Mouse (Mus musculus) testis, adult 2 months (tissue): ENCODE data around the gene Lamtor4. TPM values are rescaled to one million over a fixed set of nuclear protein-coding genes. Genes with fewer than 3 reads are reported as not detected.
A peak's percentile ranks its signal among the peaks of the same experiment; 100 is the strongest.

Experiments
- H3K27ac ChIP-seq: fragments of 200-500 bp; 2 replicates; pipeline ENCODE4 v1.5.1; 2012; ENCODE audit warnings: low read depth, low read length; ENCODE audit not compliant: control insufficient read depth, insufficient read depth
- H3K27me3 ChIP-seq: fragments of 200-500 bp; 2 replicates; pipeline ENCODE4 v1.6.1; 2012; ENCODE audit warnings: mild to moderate bottlenecking, low read length, moderate library complexity; ENCODE audit not compliant: control insufficient read depth, insufficient read depth
- H3K36me3 ChIP-seq: fragments of 200-500 bp; 2 replicates; pipeline ENCODE4 v1.6.1; 2012; ENCODE audit warnings: mild to moderate bottlenecking, low read length; ENCODE audit not compliant: control insufficient read depth, insufficient read depth
- H3K4me1 ChIP-seq: fragments of 200-500 bp; 2 replicates; pipeline ENCODE4 v1.6.1; 2012; ENCODE audit warnings: low read length; ENCODE audit not compliant: control insufficient read depth, insufficient read depth
- H3K4me3 ChIP-seq: fragments of 200-500 bp; 2 replicates; pipeline ENCODE4 v1.5.1; 2012; ENCODE audit warnings: low read depth, mild to moderate bottlenecking, low read length, moderate library complexity, mixed read lengths; ENCODE audit not compliant: control insufficient read depth
- CTCF ChIP-seq: fragments of 200-500 bp; IDR thresholded peaks from 2 replicates; pipeline ENCODE4 v1.5.1; 2012; ENCODE audit warnings: low read depth, mild to moderate bottlenecking, inconsistent platforms, low read length, moderate library complexity; ENCODE audit not compliant: control insufficient read depth, insufficient read depth, insufficient replicate concordance
- POLR2A ChIP-seq: fragments of 200-500 bp; IDR thresholded peaks from 2 replicates; pipeline ENCODE4 v1.6.1; 2012; ENCODE audit warnings: low read depth, mild to moderate bottlenecking, inconsistent platforms, low read length, moderate library complexity; ENCODE audit not compliant: control insufficient read depth
- polyA plus RNA-seq: library from polyadenylated mRNA; depleted of rRNA; stranded (reverse); fragments of >200 nt; gene quantifications from 2 replicates; pipeline ENCODE4 v1.2.3, GENCODE M21; 2012

Lamtor4 gene
- polyA plus RNA-seq, 1 experiment: 23.2 TPM

DNA sequence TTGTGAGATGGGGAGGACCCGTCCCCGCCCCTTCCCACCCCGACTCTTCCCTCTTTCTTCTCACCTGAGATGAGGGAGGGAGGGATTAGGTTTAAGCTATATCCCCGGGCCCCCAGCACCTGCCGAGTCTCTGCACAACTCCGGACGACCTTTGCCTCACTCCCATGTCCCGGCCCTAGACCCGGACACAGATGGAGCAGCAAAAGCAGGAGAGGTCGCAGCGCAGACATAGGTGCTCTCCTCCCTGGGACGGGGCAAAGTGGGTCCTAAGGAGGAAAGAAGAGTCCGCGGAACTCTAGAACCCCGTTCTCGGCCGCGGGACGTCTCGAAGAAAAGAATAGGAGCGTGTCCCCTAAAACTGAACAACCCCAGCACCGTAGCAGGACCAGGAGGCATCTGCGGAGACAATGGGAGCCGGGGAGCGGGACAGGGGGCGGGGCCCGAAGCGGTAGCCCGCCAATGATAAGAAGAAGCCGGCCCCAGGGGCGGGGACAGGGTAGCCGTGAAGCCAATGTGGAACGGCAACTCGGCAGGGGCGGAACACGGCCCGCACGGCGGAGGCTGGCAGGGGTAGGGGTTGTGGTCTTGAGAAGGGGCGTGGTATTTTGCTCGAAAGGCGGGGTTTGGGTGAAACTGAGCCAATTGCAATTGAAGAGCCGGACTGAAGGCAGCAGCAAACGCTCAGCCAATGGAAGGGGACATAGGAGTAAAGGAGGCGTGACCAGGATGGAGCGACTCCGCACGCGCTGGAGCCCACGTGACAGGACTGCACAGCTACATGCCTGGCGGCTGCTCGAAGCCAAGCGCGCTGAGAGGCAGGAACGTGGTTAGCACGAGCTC lies 24.5 kb downstream of the Lamtor4 start, which contains the start of the genes Gm43720, Gpc2 and Stag3:
Gene Gm43720, minus strand, starts transcription at position 374 of the 840 bp plus-strand sequence.
Gene Gpc2, minus strand, starts transcription at position 421 of the 840 bp plus-strand sequence.
Gene Stag3, plus strand, starts transcription at position 656 of the 840 bp plus-strand sequence.
- Histone ChIP-seq H3K27ac (peak within 1 kb of the TSS; percentile 98), H3K27me3 (no peaks in the 10 kb centered on the region), H3K4me3 (peak within 1 kb of the TSS; percentile 98), H3K36me3 (peaks cover 2% of the 10 kb centered on the region), H3K4me1 (peaks cover 20% of the 10 kb centered on the region)
- TF ChIP-seq CTCF (no peak), POLR2A (no peak)

DNA sequence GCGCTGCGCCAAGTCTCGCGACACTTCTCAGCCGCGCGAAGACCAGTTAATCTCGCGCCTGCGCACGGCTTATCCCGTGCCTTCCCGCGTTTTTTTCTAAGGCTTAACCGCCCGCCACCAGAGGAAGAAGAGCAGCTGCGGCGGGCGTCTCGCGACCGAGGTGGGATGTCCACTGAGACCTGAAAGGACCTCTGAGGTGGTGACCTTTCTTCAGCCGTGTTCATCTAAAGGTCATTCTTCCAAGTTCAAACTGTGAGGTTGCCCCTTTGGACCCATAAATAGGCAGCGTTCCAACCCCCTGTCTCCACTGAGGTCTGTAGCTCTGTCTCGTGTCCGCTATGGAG lies 25.1 kb downstream of the Lamtor4 start:
- Histone ChIP-seq H3K36me3 (peaks cover 2% of the 10 kb centered on the region), H3K4me1 (peaks cover 17% of the 10 kb centered on the region), H3K27me3 (no peaks in the 10 kb centered on the region), H3K27ac (peak overlapping the region; percentile 98), H3K4me3 (peak overlapping the region; percentile 98)
- TF ChIP-seq POLR2A: peak; percentile 91
- TF ChIP-seq CTCF: no peak

DNA sequence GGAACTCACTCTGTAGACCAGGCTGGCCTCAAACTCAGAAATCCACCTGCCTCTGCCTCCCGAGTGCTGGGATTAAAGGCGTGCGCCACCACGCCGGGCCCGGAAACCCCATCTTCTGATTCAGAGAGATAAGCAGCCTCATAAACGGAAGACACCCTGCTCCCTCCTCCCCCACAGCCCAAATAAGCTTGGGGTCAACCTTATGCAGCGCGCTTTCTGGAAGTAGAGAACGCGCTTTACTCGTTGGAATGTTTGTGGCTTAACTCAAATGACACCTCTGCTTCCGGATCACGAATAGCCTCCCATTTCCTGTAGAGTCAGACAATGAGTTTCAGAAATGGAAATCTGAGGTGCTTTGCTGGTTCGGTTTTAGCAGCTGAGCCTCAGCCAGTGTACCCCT lies 25.5 kb downstream of the Lamtor4 start:
- Histone ChIP-seq H3K27me3 (no peaks in the 10 kb centered on the region), H3K36me3 (peaks cover 2% of the 10 kb centered on the region), H3K4me3 (peak overlapping the region; percentile 98), H3K27ac (peak overlapping the region; percentile 98), H3K4me1 (peaks cover 12% of the 10 kb centered on the region)
- TF ChIP-seq CTCF (no peak), POLR2A (no peak)

DNA sequence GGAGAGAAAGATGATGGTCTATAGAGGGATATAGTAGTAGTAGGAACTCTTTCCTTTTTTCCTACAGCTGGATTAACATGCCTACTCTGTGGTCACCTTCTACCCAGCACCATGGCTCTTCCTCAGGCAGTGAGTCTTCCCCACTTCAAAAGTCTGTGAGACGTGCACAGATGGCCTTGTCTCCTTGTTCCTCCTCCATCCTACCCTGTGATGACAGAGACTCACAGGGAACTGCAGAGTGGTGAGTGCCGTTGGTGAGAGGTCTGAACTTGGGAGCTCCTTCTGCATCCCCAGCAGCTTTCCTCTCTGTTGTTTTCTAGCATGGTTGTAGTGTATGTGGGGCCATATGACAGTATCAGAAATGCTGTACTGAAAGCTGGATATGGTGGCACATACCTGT lies 26.5 kb downstream of the Lamtor4 start:
- Histone ChIP-seq H3K27ac (no peak overlapping the region), H3K4me3 (peak overlapping the region; percentile 72), H3K27me3 (no peaks in the 10 kb centered on the region), H3K4me1 (peaks cover 12% of the 10 kb centered on the region), H3K36me3 (peaks cover 4% of the 10 kb centered on the region)
- no peak for TF ChIP-seq CTCF
- no peak for TF ChIP-seq POLR2A

DNA sequence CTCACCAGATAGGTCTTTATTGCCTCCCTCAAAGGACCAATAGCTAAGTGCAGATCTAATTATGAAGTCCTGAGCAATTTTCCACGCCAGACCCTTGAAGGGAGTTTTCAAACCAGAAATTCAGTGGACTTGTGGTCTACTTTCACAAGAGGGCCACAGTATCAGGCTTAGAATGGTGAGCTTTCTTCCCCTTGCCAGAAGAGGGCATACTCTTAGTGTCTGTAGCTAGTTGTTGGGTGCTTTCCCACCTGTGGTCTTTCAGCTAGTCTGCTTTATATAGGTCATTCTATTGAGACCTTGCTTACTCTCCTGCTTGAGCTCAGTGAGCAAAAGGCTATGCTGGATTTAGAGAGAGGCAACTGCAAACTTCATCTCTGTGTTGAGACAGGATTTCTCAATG lies 28.3 kb downstream of the Lamtor4 start:
- H3K4me1 ChIP-seq: peaks cover 12% of the 10 kb centered on the region
- H3K36me3 ChIP-seq: peaks cover 4% of the 10 kb centered on the region
- TF ChIP-seq POLR2A: no peak
- no peaks in the 10 kb centered on the region for H3K27me3 ChIP-seq
- H3K4me3 ChIP-seq: no peak overlapping the region
- no peak overlapping the region for H3K27ac ChIP-seq

DNA sequence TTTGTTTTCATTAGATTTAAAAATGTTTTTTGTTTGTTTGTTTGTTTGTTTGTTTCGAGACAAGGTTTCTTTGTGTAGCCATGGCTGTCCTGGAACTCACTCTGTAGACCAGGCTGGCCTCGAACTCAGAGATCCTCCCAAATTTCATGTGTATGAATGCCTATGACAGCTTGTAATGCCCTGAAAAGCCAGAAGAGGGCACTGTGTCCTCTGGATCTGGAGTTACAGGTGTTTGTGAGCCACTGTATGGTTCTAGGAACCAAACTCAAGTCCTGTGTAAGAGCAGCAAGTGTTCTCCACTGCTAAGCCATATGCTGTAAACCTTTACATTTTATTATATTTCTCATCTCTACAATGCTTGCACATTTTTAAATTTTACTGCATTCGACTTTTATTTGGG lies 32.6 kb downstream of the Lamtor4 start:
- no peaks in the 10 kb centered on the region for H3K4me1 ChIP-seq
- H3K36me3 ChIP-seq: peaks cover 3% of the 10 kb centered on the region
- H3K4me3 ChIP-seq: no peak overlapping the region
- no peak overlapping the region for H3K27ac ChIP-seq
- no peak for TF ChIP-seq POLR2A
- no peak for TF ChIP-seq CTCF
- H3K27me3 ChIP-seq: no peaks in the 10 kb centered on the region

DNA sequence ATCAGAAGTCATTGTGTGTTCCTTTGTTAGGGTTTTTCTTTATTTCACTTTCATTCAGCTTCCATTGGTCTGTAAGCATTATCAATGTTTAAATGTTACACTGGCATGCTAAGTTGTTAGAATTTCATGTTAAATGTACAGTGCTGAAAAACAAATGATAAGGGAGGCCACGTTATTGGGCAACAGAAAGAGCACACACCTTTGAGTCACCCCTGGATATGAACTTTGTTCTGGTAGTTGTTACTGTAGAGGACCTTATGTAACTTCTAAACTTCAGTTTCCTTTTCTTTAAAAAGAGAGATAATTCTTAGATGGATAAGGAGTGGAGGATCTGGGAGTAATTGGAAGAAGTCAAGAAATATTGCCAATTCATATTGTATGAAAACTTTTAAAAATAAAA lies 36.4 kb downstream of the Lamtor4 start:
- TF ChIP-seq POLR2A (no peak), CTCF (no peak)
- no peak overlapping the region for H3K4me3 ChIP-seq
- H3K36me3 ChIP-seq: peaks cover 1% of the 10 kb centered on the region
- no peak overlapping the region for H3K27ac ChIP-seq
- no peaks in the 10 kb centered on the region for H3K4me1 ChIP-seq
- no peaks in the 10 kb centered on the region for H3K27me3 ChIP-seq
